Mouse (Mus musculus): ENCODE results near the gene Ryr2. TPM values are rescaled to one million over a fixed set of nuclear protein-coding genes. Genes with fewer than 3 reads are reported as not detected.
A peak's percentile ranks its signal among the peaks of the same experiment; 100 is the strongest.

Gene Ryr2
- polyA plus RNA-seq, 1 experiment from 2014 or later = 0.28 TPM

GRCm38 (mm10) chr13:12063561-12063960, 43.2 kb downstream of the Ryr2 start:
- Histone ChIP-seq H3K27ac (no peak overlapping the region), H3K4me3 (replicated peaks) (no peak overlapping the region), H3K4me2 (no peak overlapping the region), H3K27me3 (no peaks in the 10 kb centered on the region), H3K36me3 (no peaks in the 10 kb centered on the region), H3K4me1 (replicated peaks) (no peaks in the 10 kb centered on the region), H3K9ac (replicated peaks) (no peak overlapping the region), H3K9me3 (no peaks in the 10 kb centered on the region)
- WGBS = 76% methylated on average over 4 of the region's 4 CpGs
- ATAC-seq (ENCODE audit: insufficient number of reproducible peaks, insufficient read depth, low FRiP score, low TSS enrichment, low read depth) = no peak

GRCm38 (mm10) chr13:12057357-12057771, 49.4 kb downstream of the Ryr2 start:
- Histone ChIP-seq H3K27me3 (no peaks in the 10 kb centered on the region), H3K36me3 (no peaks in the 10 kb centered on the region), H3K4me1 (replicated peaks) (peaks cover 5% of the 10 kb centered on the region; the same call in 1 of the 2 replicates), H3K4me3 (replicated peaks) (no peak overlapping the region), H3K9me3 (no peaks in the 10 kb centered on the region), H3K4me2 (no peak overlapping the region), H3K27ac (no peak overlapping the region), H3K9ac (replicated peaks) (no peak overlapping the region)
- ATAC-seq (ENCODE audit: insufficient number of reproducible peaks, insufficient read depth, low FRiP score, low TSS enrichment, low read depth) = peak; percentile 60; the same call in 1 of the 2 replicates
- 36% methylated on average over 8 of the region's 8 CpGs for whole genome bisulfite sequencing

GRCm38 (mm10) chr13:12055913-12056312, 50.8 kb downstream of the Ryr2 start:
- Histone ChIP-seq H3K4me1 (replicated peaks) (peaks cover 5% of the 10 kb centered on the region; the same call in 1 of the 2 replicates), H3K27me3 (no peaks in the 10 kb centered on the region), H3K36me3 (no peaks in the 10 kb centered on the region), H3K27ac (no peak overlapping the region), H3K4me3 (replicated peaks) (no peak overlapping the region), H3K9me3 (no peaks in the 10 kb centered on the region), H3K9ac (replicated peaks) (no peak overlapping the region), H3K4me2 (no peak overlapping the region)
- no peak for ATAC-seq (ENCODE audit: insufficient number of reproducible peaks, insufficient read depth, low FRiP score, low TSS enrichment, low read depth)
- WGBS = 65% methylated on average over 1 of the region's 1 CpGs

GRCm38 (mm10) chr13:12053910-12054309, 52.8 kb downstream of the Ryr2 start:
- Histone ChIP-seq H3K4me1 (replicated peaks) (peaks cover 5% of the 10 kb centered on the region; the same call in 1 of the 2 replicates), H3K9me3 (no peaks in the 10 kb centered on the region), H3K27me3 (no peaks in the 10 kb centered on the region), H3K4me2 (no peak overlapping the region), H3K4me3 (replicated peaks) (no peak overlapping the region), H3K9ac (replicated peaks) (no peak overlapping the region), H3K27ac (no peak overlapping the region), H3K36me3 (no peaks in the 10 kb centered on the region)
- 95% methylated on average over 3 of the region's 3 CpGs for WGBS
- ATAC-seq (ENCODE audit: insufficient number of reproducible peaks, insufficient read depth, low FRiP score, low TSS enrichment, low read depth) = no peak

- Histone ChIP-seq H3K36me3 (no peaks in the 10 kb centered on the region), H3K4me2 (no peak overlapping the region), H3K4me1 (replicated peaks) (no peaks in the 10 kb centered on the region), H3K9me3 (no peaks in the 10 kb centered on the region), H3K27me3 (no peaks in the 10 kb centered on the region), H3K27ac (no peak overlapping the region), H3K9ac (replicated peaks) (no peak overlapping the region), H3K4me3 (replicated peaks) (no peak overlapping the region)
- ATAC-seq (ENCODE audit: insufficient number of reproducible peaks, insufficient read depth, low FRiP score, low TSS enrichment, low read depth) = no peak
- WGBS = 73% methylated on average over 1 of the region's 1 CpGs
These were observed 55.9 kb downstream of the Ryr2 start for GRCm38 (mm10) chr13:12050809-12051208.

GRCm38 (mm10) chr13:12047059-12047458, 59.7 kb downstream of the Ryr2 start:
- H3K36me3 ChIP-seq = no peaks in the 10 kb centered on the region
- H3K9ac ChIP-seq (replicated peaks) = no peak overlapping the region

GRCm38 (mm10) chr13:12044751-12045150, 62.0 kb downstream of the Ryr2 start:
- 73% methylated on average over 2 of the region's 2 CpGs for WGBS

More at GRCm38 (mm10) chr13:12047059-12047458, 59.7 kb downstream of the Ryr2 start:
- Histone ChIP-seq H3K9me3 (no peaks in the 10 kb centered on the region), H3K4me1 (replicated peaks) (no peaks in the 10 kb centered on the region), H3K27ac (no peak overlapping the region), H3K4me2 (no peak overlapping the region), H3K4me3 (replicated peaks) (no peak overlapping the region), H3K27me3 (no peaks in the 10 kb centered on the region)
- WGBS = 77% methylated on average over 4 of the region's 4 CpGs
- no peak for ATAC-seq (ENCODE audit: insufficient number of reproducible peaks, insufficient read depth, low FRiP score, low TSS enrichment, low read depth)

GRCm38 (mm10) chr13:12042891-12043491, 63.8 kb downstream of the Ryr2 start:
- WGBS = 50% methylated on average over 8 of the region's 8 CpGs
- Histone ChIP-seq H3K4me1 (replicated peaks) (no peaks in the 10 kb centered on the region), H3K9me3 (no peaks in the 10 kb centered on the region), H3K27me3 (no peaks in the 10 kb centered on the region), H3K9ac (replicated peaks) (no peak overlapping the region), H3K27ac (no peak overlapping the region), H3K4me3 (replicated peaks) (no peak overlapping the region), H3K4me2 (no peak overlapping the region), H3K36me3 (no peaks in the 10 kb centered on the region)
- no peak for ATAC-seq (ENCODE audit: insufficient number of reproducible peaks, insufficient read depth, low FRiP score, low TSS enrichment, low read depth)

More at GRCm38 (mm10) chr13:12044751-12045150, 62.0 kb downstream of the Ryr2 start:
- H3K9me3 ChIP-seq = no peaks in the 10 kb centered on the region
- no peaks in the 10 kb centered on the region for H3K36me3 ChIP-seq
- H3K27ac ChIP-seq = no peak overlapping the region
- no peaks in the 10 kb centered on the region for H3K27me3 ChIP-seq
- no peak for ATAC-seq (ENCODE audit: insufficient number of reproducible peaks, insufficient read depth, low FRiP score, low TSS enrichment, low read depth)
- H3K9ac ChIP-seq (replicated peaks) = no peak overlapping the region
- no peak overlapping the region for H3K4me2 ChIP-seq
- H3K4me1 ChIP-seq (replicated peaks) = no peaks in the 10 kb centered on the region
- H3K4me3 ChIP-seq (replicated peaks) = no peak overlapping the region

GRCm38 (mm10) chr13:12039967-12040366, 66.8 kb downstream of the Ryr2 start:
- H3K27me3 ChIP-seq = no peaks in the 10 kb centered on the region
- no peaks in the 10 kb centered on the region for H3K4me1 ChIP-seq (replicated peaks)
- 86% methylated on average over 3 of the region's 3 CpGs for WGBS
- H3K9ac ChIP-seq (replicated peaks) = no peak overlapping the region
- H3K27ac ChIP-seq = no peak overlapping the region
- no peak overlapping the region for H3K4me3 ChIP-seq (replicated peaks)
- H3K36me3 ChIP-seq = no peaks in the 10 kb centered on the region
- H3K4me2 ChIP-seq = no peak overlapping the region
- ATAC-seq (ENCODE audit: insufficient number of reproducible peaks, insufficient read depth, low FRiP score, low TSS enrichment, low read depth) = no peak
- no peaks in the 10 kb centered on the region for H3K9me3 ChIP-seq

GRCm38 (mm10) chr13:12038676-12039075, 68.1 kb downstream of the Ryr2 start:
- H3K27me3 ChIP-seq = no peaks in the 10 kb centered on the region
- 89% methylated on average over 4 of the region's 4 CpGs for WGBS
- H3K4me1 ChIP-seq (replicated peaks) = no peaks in the 10 kb centered on the region
- ATAC-seq (ENCODE audit: insufficient number of reproducible peaks, insufficient read depth, low FRiP score, low TSS enrichment, low read depth) = no peak
- no peak overlapping the region for H3K9ac ChIP-seq (replicated peaks)
- no peaks in the 10 kb centered on the region for H3K9me3 ChIP-seq
- no peak overlapping the region for H3K27ac ChIP-seq
- no peak overlapping the region for H3K4me2 ChIP-seq
- H3K4me3 ChIP-seq (replicated peaks) = no peak overlapping the region
- H3K36me3 ChIP-seq = no peaks in the 10 kb centered on the region

GRCm38 (mm10) chr13:12037241-12037640, 69.5 kb downstream of the Ryr2 start:
- WGBS = 70% methylated on average over 4 of the region's 4 CpGs

GRCm38 (mm10) chr13:12036834-12037233, 69.9 kb downstream of the Ryr2 start:
- H3K9ac ChIP-seq (replicated peaks) = no peak overlapping the region
- H3K9me3 ChIP-seq = no peaks in the 10 kb centered on the region
- no peaks in the 10 kb centered on the region for H3K4me1 ChIP-seq (replicated peaks)
- no peak for ATAC-seq (ENCODE audit: insufficient number of reproducible peaks, insufficient read depth, low FRiP score, low TSS enrichment, low read depth)
- H3K36me3 ChIP-seq = no peaks in the 10 kb centered on the region
- no peak overlapping the region for H3K4me2 ChIP-seq
- H3K27me3 ChIP-seq = no peaks in the 10 kb centered on the region
- WGBS = 39% methylated on average over 4 of the region's 4 CpGs
- no peak overlapping the region for H3K27ac ChIP-seq
- no peak overlapping the region for H3K4me3 ChIP-seq (replicated peaks)

More at GRCm38 (mm10) chr13:12037241-12037640, 69.5 kb downstream of the Ryr2 start:
- Histone ChIP-seq H3K36me3 (no peaks in the 10 kb centered on the region), H3K9me3 (no peaks in the 10 kb centered on the region), H3K4me3 (replicated peaks) (no peak overlapping the region), H3K27me3 (no peaks in the 10 kb centered on the region), H3K9ac (replicated peaks) (no peak overlapping the region), H3K4me2 (no peak overlapping the region), H3K27ac (no peak overlapping the region), H3K4me1 (replicated peaks) (no peaks in the 10 kb centered on the region)
- no peak for ATAC-seq (ENCODE audit: insufficient number of reproducible peaks, insufficient read depth, low FRiP score, low TSS enrichment, low read depth)
